Mouse (Mus musculus): ENCODE measurements around the gene Ubr3.

GRCm38 (mm10) chr2:69885451-69886305 is 11.4 kb upstream of the Ubr3 start, which contains the start of gene Mettl5:
- peak; percentile 65 for TF ChIP-seq CTCF (IDR thresholded peaks at IDR 0.05; ENCODE audit: low read depth, low read length)
- peak; percentile 83 for TF ChIP-seq POLR2A (IDR thresholded peaks at IDR 0.05; ENCODE audit: extremely low read depth, insufficient read depth, low read length)
